Mouse (Mus musculus) liver, adult (tissue): ENCODE results near the gene Dock7.

Source experiments
- GATA4 ChIP-seq: IDR thresholded peaks from 2 replicates; pipeline ENCODE4 v1.6.1; 2014; ENCODE audit warnings: mild to moderate bottlenecking, low read length; ENCODE audit not compliant: insufficient replicate concordance

The Dock7 gene

GRCm38 (mm10) chr4:99081169-99081568 is 39.5 kb downstream of the Dock7 start:
- no peak for TF ChIP-seq GATA4

- TF ChIP-seq GATA4: no peak
Observed at GRCm38 (mm10) chr4:99078005-99078404, 42.7 kb downstream of the Dock7 start.

GRCm38 (mm10) chr4:99068806-99069205 is 51.9 kb downstream of the Dock7 start:
- no peak for TF ChIP-seq GATA4

- no peak for TF ChIP-seq GATA4
Observed at GRCm38 (mm10) chr4:99064524-99064923, 56.2 kb downstream of the Dock7 start.

GRCm38 (mm10) chr4:99048581-99048980 is 72.1 kb downstream of the Dock7 start:
- peak; percentile 56 for TF ChIP-seq GATA4

- no peak for TF ChIP-seq GATA4
Observed at GRCm38 (mm10) chr4:99046471-99046870, 74.2 kb downstream of the Dock7 start.

GRCm38 (mm10) chr4:99044854-99045253 is 75.9 kb downstream of the Dock7 start:
- TF ChIP-seq GATA4: no peak

- no peak for TF ChIP-seq GATA4
Observed at GRCm38 (mm10) chr4:99032921-99033320, 87.8 kb downstream of the Dock7 start.

- TF ChIP-seq GATA4: no peak
Observed at GRCm38 (mm10) chr4:99030686-99031085, 90.0 kb downstream of the Dock7 start, which contains the start of gene Angptl3. TSS of gene Angptl3 (plus strand) at chr4:99030954.

GRCm38 (mm10) chr4:99028377-99028776 is 92.3 kb downstream of the Dock7 start:
- no peak for TF ChIP-seq GATA4

- no peak for TF ChIP-seq GATA4
Observed at GRCm38 (mm10) chr4:99022221-99022620, 98.5 kb downstream of the Dock7 start.

- TF ChIP-seq GATA4: no peak
Observed at GRCm38 (mm10) chr4:99011039-99011438, 109.7 kb downstream of the Dock7 start.

- no peak for TF ChIP-seq GATA4
Observed at GRCm38 (mm10) chr4:99006319-99006718, 114.4 kb downstream of the Dock7 start.

GRCm38 (mm10) chr4:99005574-99005973 is 115.1 kb downstream of the Dock7 start:
- no peak for TF ChIP-seq GATA4

- no peak for TF ChIP-seq GATA4
Observed at GRCm38 (mm10) chr4:98993491-98993890, 127.2 kb downstream of the Dock7 start.

- TF ChIP-seq GATA4: no peak
Observed at GRCm38 (mm10) chr4:98984701-98985100, 136.0 kb downstream of the Dock7 start.

- no peak for TF ChIP-seq GATA4
Observed at GRCm38 (mm10) chr4:98978693-98979092, 142.0 kb downstream of the Dock7 start.

- TF ChIP-seq GATA4: no peak
Observed at GRCm38 (mm10) chr4:98975741-98976140, 145.0 kb downstream of the Dock7 start.

- TF ChIP-seq GATA4: no peak
Observed at GRCm38 (mm10) chr4:98969946-98970345, 150.8 kb downstream of the Dock7 start.

- no peak for TF ChIP-seq GATA4
Observed at GRCm38 (mm10) chr4:98960243-98960642, 160.5 kb downstream of the Dock7 start.
